Mouse (Mus musculus): ENCODE measurements at regions not wholly inside any gene's neighbourhood (a gene's known extent, or its start where the extent isn't known, plus 50 kb on each side); places are given as distances from the start of the nearest gene placed in this dataset.

DNA sequence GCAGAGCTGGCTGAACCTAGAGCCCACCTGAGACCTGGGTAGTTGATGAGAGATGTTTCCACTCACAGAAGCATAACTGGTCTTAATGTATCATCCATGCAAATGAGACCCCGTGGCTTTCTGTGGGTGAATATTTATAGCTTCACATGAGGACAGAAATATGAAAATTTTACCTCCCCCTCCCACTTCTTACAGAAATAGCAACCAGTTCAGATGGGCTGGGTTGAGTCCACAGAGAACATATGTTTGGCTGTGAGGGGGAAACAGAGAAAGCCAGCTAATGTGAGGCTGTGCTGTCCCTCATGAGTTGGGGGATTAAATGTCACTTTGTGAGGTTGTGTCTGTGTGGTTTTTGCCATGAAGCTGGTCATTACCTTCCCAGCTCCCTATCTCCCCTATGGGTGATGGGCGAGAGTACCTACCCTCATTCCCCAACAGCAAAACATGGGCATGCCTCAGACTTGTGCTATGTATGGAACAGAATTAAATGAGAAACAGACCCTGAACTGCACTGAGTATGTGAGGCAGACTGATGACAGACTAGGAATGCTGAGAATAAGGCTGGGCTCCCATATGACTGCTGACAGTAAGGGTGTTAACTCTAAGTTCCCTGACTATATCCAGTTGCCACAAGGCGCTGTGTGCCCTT, 178.7 kb upstream of the 1810046K07Rik start:
- no peak for DNase-seq (ENCODE audit: low spot score)
- intact Hi-C loops (cut with DNase I) = no loop called here

DNA sequence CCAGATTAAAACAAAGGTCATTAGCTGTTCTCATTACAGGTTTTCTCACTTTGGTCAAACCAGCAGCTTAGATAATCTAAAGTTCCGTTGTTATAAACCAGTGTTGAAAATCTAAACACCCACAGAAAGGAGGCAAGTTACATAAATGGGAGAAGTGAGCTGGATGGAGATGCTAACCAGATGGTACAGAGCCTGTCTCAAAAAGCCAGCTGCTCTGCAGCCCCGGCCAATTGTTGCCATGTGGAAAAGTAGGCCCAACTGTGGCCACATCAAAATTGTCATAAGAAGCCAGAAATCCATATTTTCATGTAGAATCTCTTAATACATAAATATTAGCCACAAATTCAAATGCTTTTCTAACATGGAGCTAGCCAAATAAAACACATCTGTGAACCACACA, 188.9 kb upstream of the 1810046K07Rik start:
- no peak for DNase-seq (ENCODE audit: low spot score)
- intact Hi-C loops (cut with DNase I) = no loop called here

DNA sequence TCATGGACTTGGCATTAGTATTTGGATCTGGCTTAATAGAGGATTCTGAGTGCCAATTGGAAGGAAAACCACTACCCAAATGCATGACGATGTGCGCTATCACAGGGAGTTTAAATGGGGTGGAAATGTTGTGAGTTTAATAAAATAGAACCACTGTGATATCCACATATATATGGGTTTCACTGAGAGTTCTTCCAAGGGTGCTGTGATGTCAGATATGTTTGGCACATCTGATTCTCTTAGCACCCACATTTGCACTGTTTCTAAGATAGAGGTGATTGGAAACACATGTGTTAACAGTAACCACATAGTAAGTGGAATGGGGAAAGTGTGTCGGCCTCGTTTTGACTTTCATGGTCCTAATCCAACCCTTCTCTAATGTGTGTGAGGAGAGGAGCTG, 189.7 kb upstream of the 1810046K07Rik start:
- peak; percentile 5 for DNase-seq (ENCODE audit: low spot score)
- intact Hi-C loops (cut with DNase I) = no loop called here

DNA sequence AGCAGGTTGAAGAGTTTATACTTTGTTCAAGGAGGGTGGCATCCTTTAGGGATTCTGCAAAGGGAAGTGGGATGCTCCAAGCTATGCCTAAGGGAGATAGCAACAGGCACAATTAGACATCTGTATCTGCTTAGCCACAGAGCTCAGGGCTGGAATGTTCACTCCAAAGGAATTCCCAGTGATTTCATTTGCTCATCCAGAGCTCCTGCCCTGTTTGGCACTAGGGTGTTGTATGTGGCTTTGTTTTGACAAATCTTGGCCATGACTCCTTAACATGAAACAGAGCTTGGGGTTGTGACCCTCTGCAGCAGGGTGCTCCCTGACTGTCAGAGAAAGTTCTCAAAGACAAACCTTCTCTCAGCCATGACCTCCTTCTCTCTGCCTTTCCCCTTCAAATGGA, 194.8 kb upstream of the 1810046K07Rik start:
- intact Hi-C loops (cut with DNase I) = no loop called here
- no peak for DNase-seq (ENCODE audit: low spot score)

DNA sequence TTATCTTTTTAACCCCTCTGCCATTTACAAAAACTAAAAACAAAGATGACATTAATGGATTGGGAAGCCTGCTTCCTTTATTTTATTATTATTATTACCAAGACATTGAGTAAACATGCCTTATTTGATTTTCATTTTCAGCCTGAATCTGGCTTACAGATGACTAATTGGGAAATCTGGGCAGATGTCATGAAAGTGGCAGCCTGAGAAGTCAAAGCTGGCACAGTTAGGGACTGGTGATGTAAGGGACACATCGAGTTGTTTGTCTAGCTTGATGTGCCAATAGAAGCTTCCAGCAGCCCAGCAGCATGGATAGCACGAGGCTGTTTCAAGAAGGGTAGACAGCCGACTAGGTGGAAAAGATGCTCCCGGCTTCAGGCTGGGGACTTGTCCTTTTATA, 197.2 kb upstream of the 1810046K07Rik start:
- no peak for DNase-seq (ENCODE audit: low spot score)
- intact Hi-C loops (cut with DNase I) = no loop called here

DNA sequence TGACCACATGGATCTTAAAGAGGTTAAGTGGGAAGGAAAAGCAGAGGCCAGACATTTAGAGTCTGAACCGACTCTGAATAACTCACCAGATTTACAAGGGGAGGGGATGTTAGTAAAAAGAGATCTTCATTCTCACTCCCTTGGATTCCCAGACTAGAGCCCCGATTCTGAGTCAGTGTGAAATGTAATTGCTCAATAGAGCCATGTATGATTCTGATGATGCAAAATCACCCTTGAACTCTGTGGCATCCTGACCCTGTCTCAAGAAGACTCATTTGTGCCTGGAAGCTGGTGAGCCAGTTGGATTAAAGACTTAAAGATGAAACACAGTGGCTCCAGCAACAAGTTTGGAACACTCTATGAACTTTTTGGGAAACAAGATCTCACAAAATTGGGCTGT, 210.2 kb upstream of the 1810046K07Rik start:
- no peak for DNase-seq (ENCODE audit: low spot score)
- intact Hi-C loops (cut with DNase I) = no loop called here

DNA sequence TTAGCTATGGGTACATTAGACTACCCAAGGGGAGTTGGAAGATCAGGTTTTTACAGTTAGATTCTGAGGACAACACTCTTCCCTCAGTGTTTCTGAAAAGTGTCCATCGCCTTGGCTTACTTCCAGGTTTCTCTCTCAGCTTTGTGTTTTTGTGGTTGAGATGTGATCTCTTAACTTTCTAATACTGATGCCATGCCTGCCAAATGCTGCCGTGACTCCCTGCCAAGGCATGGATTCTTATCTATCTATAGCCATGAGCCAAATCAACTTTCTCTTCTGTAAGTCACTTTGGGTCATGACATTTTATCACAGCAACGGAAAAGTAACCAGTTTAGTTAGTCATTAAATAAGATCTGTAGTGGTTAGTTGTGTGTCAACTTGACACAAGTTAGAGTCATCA, 213.2 kb upstream of the 1810046K07Rik start:
- no peak for DNase-seq (ENCODE audit: low spot score)
- intact Hi-C loops (cut with DNase I) = no loop called here

DNA sequence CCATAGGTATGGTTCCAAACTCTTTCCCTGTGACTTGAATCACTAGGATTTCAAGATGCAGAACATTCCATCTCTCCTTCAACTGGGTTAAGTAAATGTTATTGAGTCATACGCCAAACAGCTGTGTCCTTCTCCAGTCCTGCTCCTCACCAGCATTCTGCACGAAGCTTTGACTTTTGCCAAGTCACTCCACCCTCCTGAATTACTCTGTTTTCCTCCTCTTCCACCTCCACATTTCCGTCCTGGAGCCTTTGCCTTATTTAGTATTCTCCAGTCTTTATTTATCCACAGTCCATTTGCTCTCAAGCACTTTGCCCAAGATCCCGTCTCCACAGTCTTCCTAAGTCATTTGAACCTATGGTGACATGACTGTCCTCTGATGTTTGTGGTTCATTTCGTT, 193.1 kb upstream of the Arhgap20 start:
- no peak for DNase-seq (ENCODE audit: low spot score)
- intact Hi-C loops (cut with DNase I) = no loop called here

DNA sequence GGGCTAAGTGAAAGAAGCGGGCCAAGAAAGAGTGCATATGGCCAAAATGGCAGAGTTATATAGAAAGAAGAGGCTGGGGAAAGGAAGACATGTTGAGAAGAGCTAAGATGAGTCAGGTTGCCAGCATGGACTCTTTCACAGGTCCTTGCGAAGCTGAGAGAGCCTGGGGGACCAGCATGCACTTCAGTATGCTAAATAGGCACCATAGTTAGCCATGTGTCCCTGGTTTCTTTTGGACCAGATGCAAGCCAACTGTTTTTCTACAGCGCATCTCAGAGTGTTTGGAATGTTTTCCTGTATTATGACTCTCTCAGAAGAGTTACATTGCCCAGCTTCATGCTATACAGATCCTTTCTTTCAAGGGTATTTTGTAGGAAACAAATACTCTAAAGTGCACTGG, 183.5 kb upstream of the Arhgap20 start:
- intact Hi-C loops (cut with DNase I) = no loop called here
- no peak for DNase-seq (ENCODE audit: low spot score)

DNA sequence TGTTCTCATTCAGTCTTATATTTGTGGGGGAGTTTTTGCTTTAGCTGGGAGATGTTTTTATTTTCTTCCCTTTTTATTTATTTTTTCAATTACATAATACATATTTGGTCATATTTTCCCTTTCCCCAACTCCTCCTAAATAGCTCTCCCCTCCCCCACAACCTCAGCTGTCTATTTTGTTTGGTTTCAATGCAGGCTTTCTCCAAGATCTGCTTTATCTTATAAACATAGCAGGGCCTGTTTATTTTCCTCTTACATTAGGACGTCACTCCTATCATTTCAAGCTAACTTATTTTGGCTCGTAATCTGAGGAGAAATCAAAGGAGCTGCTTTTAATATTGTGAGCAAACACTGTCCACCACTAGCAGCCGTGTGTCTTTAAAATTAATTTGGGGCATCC, 171.4 kb upstream of the Arhgap20 start:
- intact Hi-C loops (cut with DNase I) = no loop called here
- DNase-seq (ENCODE audit: low spot score) = no peak

DNA sequence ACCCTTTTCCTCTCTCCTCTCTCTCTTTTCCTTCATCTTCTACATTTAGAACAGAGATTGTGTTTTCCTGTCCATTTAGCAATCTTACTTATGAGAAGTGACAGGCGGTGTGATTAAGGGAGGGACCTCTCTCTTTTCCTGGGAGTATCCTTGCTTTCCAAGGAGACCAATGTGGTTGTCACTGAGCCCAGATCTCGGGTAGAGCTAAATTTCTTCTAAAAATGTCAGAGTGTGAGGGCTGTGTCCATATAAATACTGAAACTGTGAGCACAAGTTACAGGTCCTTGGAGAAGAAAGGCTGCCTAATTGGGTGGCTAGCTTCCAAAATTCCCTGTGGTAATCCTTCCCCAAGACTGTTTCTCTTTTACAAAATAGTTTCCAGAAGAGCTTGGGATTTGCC, 166.4 kb upstream of the Arhgap20 start:
- intact Hi-C loops (cut with DNase I) = no loop called here
- DNase-seq (ENCODE audit: low spot score) = no peak

DNA sequence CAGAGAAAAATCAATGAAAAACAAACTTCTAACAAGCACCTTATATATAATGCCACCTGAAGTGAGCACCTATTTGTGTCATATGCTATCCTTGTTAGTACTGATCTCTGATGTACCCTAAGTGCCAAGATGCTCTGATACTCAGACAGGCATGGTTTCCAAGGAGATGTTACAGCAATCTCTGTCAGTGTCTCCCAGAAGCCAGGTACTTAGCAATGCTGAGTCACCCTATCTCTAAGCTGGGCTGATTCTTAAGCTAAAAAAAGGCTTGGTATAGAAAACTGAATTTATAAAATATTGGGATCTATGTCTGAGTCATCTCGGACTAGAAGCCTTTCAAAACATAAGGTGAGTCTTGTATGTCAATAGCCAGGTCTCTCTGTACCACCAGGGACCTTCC, 157.0 kb upstream of the Arhgap20 start:
- DNase-seq (ENCODE audit: low spot score) = no peak
- intact Hi-C loops (cut with DNase I) = no loop called here

DNA sequence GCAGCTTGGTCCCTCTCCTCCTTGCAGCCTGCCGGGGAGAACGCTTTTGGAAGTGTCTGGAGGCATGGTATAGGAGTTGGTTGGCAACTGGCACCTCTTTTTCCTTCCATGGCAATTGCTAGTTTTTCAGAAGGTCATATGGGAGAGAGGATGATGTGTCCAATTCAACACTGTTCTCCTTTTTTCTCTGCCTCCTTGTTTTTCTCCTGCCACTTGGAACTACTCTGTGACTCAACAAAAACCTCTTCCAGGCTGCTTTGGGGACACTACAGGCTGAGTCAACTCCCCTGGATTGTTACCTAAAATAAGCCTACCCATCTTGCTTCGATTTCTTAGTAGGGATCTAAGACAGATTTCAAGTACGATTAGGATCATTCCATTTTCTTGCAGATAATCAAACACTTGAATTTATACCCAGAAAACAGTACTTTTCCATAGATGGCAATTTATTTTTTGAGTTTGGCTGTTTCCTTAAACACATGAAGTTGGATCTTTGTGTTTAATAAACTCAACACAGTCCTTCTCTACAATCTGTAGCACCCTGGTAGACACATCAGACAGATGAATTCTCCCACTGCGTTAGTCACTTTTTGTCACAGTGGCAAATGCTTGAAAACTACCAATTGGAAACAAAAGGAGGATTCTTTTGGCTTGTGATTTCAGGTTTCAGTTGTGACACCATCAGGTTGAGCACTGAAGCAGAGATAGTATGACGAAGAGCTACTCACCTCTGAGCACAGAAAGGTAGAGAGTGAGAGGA, 156.3 kb upstream of the Arhgap20 start:
- DNase-seq (ENCODE audit: low spot score) = no peak
- intact Hi-C loops (cut with DNase I) = no loop called here

DNA sequence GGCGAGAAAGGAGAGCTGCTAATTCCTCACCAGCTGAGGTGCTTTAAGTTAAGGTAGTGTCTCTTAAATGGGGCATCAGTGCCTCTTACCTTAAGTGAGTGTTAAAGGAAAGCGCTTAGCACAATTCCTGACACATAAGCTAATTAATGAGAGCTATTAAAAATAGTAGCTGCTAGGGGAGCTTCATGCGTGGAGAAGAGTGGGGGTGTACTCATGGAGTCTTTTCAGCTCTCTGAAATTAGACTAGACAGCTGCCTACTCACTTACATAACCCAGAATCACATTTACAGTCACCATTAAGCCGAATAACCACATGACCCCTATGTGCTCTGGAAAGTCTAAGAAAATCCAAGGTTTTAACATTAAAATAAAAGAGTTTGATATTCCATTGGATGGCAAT, 139.0 kb upstream of the Arhgap20 start:
- DNase-seq (ENCODE audit: low spot score) = no peak
- intact Hi-C loops (cut with DNase I) = no loop called here

DNA sequence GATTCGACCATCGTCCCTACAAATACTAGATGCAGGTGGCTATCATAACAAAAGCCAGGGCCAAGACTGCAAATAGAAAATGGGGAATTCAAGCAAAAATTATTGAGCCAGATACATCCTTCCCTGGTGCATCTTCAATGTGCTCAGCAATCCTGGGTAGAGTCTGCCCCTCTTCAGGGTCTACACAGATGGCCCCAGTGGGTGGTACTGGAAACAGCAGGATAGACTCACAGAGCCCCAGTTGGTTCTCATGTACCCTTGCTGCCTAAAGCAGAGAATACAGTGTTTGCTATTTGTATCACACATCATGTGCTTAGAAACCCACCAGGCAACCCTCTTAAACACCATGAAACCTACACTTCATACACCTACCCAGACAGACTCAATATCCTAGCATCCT, 129.0 kb upstream of the Arhgap20 start:
- intact Hi-C loops (cut with DNase I) = loop anchor here (10.0 kb wide), 1 partner anchor 301 kb away; no protein-coding TSS in a partner anchor

DNA sequence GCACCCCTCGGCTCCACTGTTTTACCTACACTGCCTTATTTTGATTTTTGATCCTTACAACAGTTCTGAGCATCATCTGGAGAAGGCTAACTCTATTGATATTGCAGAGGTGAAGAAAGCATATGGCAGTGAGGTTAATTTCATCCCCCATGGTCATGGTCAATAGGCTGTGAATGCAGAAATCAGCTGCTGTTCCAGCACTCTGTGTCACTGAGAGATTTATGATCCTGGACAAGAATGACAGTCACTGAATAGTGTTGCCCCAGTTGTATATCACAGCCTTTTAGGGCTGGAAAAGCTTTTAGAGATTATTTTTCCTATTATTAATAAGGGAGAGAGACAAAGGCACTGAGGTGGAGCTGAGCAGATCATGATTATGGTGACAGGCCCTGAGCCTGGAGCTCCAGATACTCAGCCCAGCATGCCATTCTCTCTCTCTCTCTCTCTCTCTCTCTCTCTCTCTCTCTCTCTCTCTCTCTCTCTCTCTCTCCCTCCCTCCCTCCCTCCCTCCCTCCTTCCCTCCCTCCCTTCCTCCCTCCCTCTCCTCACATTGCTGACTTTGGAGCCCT, 128.5 kb upstream of the Arhgap20 start:
- intact Hi-C loops (cut with DNase I) = loop anchor here (10.0 kb wide), 1 partner anchor 302 kb away; no protein-coding TSS in a partner anchor
- DNase-seq (ENCODE audit: low spot score) = no peak

More for the DNA sequence above, 129.0 kb upstream of the Arhgap20 start:
- no peak for DNase-seq (ENCODE audit: low spot score)

DNA sequence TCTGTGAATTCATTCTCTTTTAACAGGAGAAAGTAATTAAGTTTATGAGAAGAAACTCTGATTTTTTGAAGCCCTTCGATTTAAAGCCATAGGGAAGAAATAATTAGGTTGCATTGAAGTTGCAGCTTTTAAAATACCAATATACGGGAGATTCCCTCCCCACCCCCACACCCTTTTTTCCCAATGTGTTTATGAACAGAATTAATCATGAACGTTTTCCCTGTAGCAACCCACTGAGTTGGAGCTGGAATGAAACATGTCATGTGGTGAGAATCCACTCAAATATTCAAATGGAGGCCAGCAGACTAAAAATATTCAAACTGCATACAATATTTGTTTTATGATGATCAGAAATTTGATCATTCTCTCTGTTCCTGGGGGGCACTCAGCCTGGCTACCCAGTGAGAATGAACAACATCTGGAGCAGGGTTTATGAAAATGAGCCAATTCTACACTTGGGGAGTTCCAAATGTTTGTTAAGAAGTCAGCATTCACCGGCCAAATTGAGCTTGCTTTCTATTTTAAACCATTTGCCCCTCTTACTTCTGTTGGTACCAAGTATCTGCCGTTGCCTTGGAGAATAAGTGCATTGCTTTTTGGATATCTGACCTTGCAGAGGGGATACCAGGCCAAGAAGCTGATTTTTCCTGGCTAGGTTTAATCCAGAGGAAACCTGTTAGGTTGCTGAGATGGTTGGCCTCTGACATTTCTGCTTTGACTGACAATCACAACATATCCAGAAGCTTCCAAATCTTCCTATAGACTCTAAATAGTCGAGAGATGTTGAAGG, 127.8 kb upstream of the Arhgap20 start:
- no peak for DNase-seq (ENCODE audit: low spot score)
- intact Hi-C loops (cut with DNase I) = loop anchor here (10.0 kb wide), 1 partner anchor 303 kb away; no protein-coding TSS in a partner anchor

DNA sequence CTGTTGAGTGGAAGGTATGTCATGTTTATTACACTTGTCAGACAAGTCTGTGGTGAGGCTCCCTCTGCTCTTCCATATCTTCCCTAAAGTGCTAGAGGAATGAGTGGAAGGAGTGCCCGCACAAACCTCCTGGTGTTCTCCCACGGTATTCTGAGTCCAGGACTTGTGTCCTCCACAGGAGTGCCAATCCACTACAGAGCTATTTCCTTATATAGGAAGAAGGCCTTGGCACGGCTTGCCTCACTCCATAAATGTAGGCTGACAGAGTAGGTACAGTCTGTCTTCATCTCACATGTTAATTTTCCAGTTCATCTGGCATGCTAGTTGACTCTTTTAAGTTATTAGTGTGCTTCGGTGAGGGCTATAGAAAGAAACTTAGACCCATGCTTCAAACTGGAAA, 123.4 kb upstream of the Arhgap20 start:
- intact Hi-C loops (cut with DNase I) = loop anchor here (10.0 kb wide), 1 partner anchor 247 kb away; no protein-coding TSS in a partner anchor
- no peak for DNase-seq (ENCODE audit: low spot score)

DNA sequence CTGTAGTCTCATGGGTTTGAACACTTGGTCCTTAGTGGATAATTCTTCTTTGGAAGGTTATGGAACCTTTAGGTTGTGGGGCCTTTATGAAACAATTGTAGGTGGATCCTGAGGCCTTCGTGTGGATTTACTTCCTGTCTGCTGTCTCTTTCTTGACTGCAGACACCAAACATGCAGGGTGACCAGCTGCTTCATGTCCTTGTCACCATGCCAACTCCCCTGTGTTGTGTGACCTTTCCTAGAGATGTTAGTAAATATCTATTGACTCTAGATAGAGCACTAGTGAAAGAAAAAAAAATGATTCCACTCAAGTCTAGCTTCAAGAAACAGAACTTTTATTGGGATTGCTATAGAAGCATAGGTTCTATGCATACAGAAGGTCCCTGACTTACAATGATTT, 119.7 kb upstream of the Arhgap20 start:
- DNase-seq (ENCODE audit: low spot score) = no peak
- intact Hi-C loops (cut with DNase I) = loop anchor here (10.0 kb wide), 1 partner anchor 251 kb away; no protein-coding TSS in a partner anchor
